Mouse (Mus musculus): ENCODE results near the gene Cluap1.

Gene Cluap1

GRCm38 (mm10) chr16:3908537-3909111 is at the start of gene Cluap1, which contains the start of gene 1700037C18Rik:
Gene Cluap1, plus strand, starts transcription at chr16:3908801.
Gene 1700037C18Rik, minus strand, starts transcription at chr16:3908689.
- no peak for TF ChIP-seq GATA4 (IDR thresholded peaks at IDR 0.05; ENCODE audit: insufficient replicate concordance, low read length)

GRCm38 (mm10) chr16:3859254-3859653 is 49.3 kb upstream of the Cluap1 start:
- no peak for TF ChIP-seq GATA4 (IDR thresholded peaks at IDR 0.05; ENCODE audit: insufficient replicate concordance, low read length)

GRCm38 (mm10) chr16:3871815-3872214 is 36.8 kb upstream of the Cluap1 start:
- no peak for TF ChIP-seq GATA4 (IDR thresholded peaks at IDR 0.05; ENCODE audit: insufficient replicate concordance, low read length)

- TF ChIP-seq GATA4 (IDR thresholded peaks at IDR 0.05; ENCODE audit: insufficient replicate concordance, low read length) = no peak
Measured at GRCm38 (mm10) chr16:3872216-3873047, 36.2 kb upstream of the Cluap1 start, which contains the start of gene Naa60. Gene Naa60, plus strand, starts transcription at chr16:3872375.

GRCm38 (mm10) chr16:3876346-3876745 is 32.3 kb upstream of the Cluap1 start:
- no peak for TF ChIP-seq GATA4 (IDR thresholded peaks at IDR 0.05; ENCODE audit: insufficient replicate concordance, low read length)

GRCm38 (mm10) chr16:3884201-3885064 is 24.2 kb upstream of the Cluap1 start, which contains the start of the genes Zfp597 and Gm20695:
Gene Zfp597, minus strand, starts transcription at chr16:3884561.
Gene Gm20695, plus strand, starts transcription at chr16:3884648.
- peak; percentile 65; the same call in 1 of the 2 replicates for TF ChIP-seq GATA4 (IDR thresholded peaks at IDR 0.05; ENCODE audit: insufficient replicate concordance, low read length)

GRCm38 (mm10) chr16:3885065-3885670 is 23.4 kb upstream of the Cluap1 start:
- no peak for TF ChIP-seq GATA4 (IDR thresholded peaks at IDR 0.05; ENCODE audit: insufficient replicate concordance, low read length)

- no peak for TF ChIP-seq GATA4 (IDR thresholded peaks at IDR 0.05; ENCODE audit: insufficient replicate concordance, low read length)
Measured at GRCm38 (mm10) chr16:3891621-3892295, 16.8 kb upstream of the Cluap1 start.

GRCm38 (mm10) chr16:3893739-3894138 is 14.9 kb upstream of the Cluap1 start:
- no peak for TF ChIP-seq GATA4 (IDR thresholded peaks at IDR 0.05; ENCODE audit: insufficient replicate concordance, low read length)

- peak; percentile 61; the same call in 1 of the 2 replicates for TF ChIP-seq GATA4 (IDR thresholded peaks at IDR 0.05; ENCODE audit: insufficient replicate concordance, low read length)
Measured at GRCm38 (mm10) chr16:3895173-3895792, 13.3 kb upstream of the Cluap1 start.

GRCm38 (mm10) chr16:3896046-3896445 is 12.6 kb upstream of the Cluap1 start:
- TF ChIP-seq GATA4 (IDR thresholded peaks at IDR 0.05; ENCODE audit: insufficient replicate concordance, low read length) = no peak

- TF ChIP-seq GATA4 (IDR thresholded peaks at IDR 0.05; ENCODE audit: insufficient replicate concordance, low read length) = no peak
Measured at GRCm38 (mm10) chr16:3896553-3896952, 12.0 kb upstream of the Cluap1 start.

GRCm38 (mm10) chr16:3907471-3907870 is 1.1 kb upstream of the Cluap1 start:
- no peak for TF ChIP-seq GATA4 (IDR thresholded peaks at IDR 0.05; ENCODE audit: insufficient replicate concordance, low read length)

GRCm38 (mm10) chr16:3909118-3909517 is 517 bp downstream of the Cluap1 start:
- no peak for TF ChIP-seq GATA4 (IDR thresholded peaks at IDR 0.05; ENCODE audit: insufficient replicate concordance, low read length)
